Mouse (Mus musculus): ENCODE measurements around the gene Zbtb20.

GRCm38 (mm10) chr16:43489362-43489761 is 613.7 kb downstream of the Zbtb20 start:
- no peak for TF ChIP-seq CTCF (IDR thresholded peaks at IDR 0.05; ENCODE audit: low read depth)
- no peak for TF ChIP-seq EP300 (IDR thresholded peaks at IDR 0.05; ENCODE audit: low read depth)

Data from liver, embryonic 14.5 days (tissue).